Mouse (Mus musculus) lung, adult 2 months (tissue): ENCODE measurements around the gene Bsn.

Experiments
- CTCF ChIP-seq: fragments of 200-500 bp; IDR thresholded peaks from 2 replicates; pipeline ENCODE4 v1.5.1; 2011; ENCODE audit warnings: mild to moderate bottlenecking, low read length, control low read depth; ENCODE audit not compliant: insufficient read depth
- POLR2A ChIP-seq: fragments of 200-500 bp; IDR thresholded peaks from 2 replicates; pipeline ENCODE4 v1.6.1; 2011; ENCODE audit warnings: low read depth, mild to moderate bottlenecking, control low read depth, low read length, borderline replicate concordance; ENCODE audit errors: extremely low read depth

DNA sequence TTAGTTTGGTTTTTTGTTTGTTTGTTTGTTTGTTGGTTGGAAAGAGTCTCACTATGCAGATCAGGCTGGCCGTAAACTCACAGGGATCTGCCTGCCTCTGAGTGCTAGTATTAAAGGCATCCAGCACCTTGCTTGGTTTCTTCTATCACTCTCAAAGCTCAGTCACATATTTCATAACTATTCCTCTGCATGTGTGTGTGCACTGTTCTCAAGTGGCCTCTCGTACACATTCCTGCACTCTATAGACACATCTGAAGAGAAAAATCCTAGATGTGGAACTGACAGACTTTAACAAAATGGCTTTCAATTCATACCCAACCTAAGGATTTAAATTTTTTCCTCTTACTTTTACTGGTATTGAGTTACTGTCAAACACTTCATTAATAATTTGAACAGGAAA lies 48.2 kb upstream of the Bsn start:
- TF ChIP-seq CTCF (no peak), POLR2A (no peak)
